Mouse (Mus musculus) layer of hippocampus, adult 18-20 months (tissue): Measurements from ENCODE around the gene Kcna3. TPM values are rescaled to one million over a fixed set of nuclear protein-coding genes. Genes with fewer than 3 reads are reported as not detected.

ENCODE experiments used
- DNase-seq, 2 experiments: peaks; one replicate each; pipeline ENCODE4 v3.0.0; 2022; ENCODE audit warnings: low spot score in 2 of 2
- long read RNA-seq: library from polyadenylated mRNA; stranded (forward); transcript quantifications from one replicate; pipeline ENCODE4 v2.0.0, GENCODE M21; 2021
- total RNA-seq, 2 experiments: library from RNA; stranded (reverse); gene quantifications; 2 replicates each; pipeline ENCODE4 v1.2.3; 2021

Gene Kcna3
- 10 to 100 TPM; 21.6 to 26.7 TPM for total RNA-seq
- long read RNA-seq, result 0 reads

DNA sequence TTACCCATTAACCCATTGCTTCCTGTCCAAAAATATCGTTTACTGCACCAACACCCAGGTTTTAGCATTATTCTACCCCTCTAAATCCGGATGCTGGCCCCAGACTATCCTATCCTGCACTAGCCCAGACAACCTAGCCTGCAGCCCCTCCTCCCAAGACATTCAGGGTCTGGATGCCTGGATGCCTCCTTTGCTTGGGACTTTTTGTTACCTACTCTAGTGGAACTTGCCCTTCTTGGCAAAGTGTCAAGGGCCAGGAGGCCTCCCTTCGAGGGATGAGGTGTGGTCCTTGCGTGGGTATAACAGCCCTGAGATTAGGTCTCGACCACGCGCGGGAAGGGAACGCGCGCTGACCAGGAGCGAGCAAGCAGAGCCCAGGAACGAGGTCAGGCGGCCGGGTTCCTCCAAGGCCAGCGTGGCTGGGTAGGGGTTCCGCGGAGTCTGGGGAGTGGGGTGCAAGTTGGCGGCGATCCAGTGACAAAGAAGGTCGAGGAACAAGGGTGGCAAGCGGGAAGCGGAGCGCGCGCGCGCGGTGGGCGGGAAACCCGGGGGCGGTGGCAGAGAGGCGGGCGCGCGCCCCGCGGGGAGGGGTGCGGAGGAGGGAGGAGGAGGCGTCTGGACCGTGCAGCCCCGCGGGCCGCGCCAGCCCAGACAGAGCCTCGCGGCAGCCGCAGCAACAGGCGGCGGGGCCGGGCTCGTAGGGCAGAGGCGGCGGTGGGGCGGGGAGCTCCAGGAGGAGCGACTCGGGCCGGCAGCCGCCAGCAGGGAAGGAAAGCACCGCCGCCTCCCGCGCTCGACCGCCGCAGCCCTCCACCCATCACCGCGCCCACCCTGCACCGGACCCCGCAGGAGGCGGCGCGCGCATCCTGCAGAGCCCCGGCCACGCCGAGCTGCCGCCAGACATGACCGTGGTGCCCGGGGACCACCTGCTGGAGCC, at the start of gene Kcna3:
Gene Kcna3, plus strand, starts transcription at position 649 of the 937 bp plus-strand sequence.
- peak; percentile 42 to 62 for DNase-seq

DNA sequence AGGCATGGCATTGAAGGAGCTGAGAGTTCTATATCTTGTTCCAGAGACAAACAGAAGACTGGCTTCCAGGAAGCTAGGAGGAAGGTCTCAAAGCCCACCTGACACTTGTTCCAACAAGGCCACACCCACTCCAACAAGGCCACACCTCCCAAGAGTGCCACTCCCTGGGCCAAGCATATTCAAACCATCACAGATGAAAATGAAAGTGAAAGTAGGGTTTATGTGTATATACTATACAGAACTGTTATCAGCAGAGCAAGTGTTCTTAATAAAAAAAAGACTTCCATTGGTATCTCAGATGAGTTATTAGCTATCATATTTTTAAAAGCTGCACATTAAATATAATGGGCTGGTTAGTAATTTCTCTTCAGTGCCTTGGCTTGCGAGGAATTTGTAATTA, 44.6 kb upstream of the Kcna3 start:
- no peak for DNase-seq

DNA sequence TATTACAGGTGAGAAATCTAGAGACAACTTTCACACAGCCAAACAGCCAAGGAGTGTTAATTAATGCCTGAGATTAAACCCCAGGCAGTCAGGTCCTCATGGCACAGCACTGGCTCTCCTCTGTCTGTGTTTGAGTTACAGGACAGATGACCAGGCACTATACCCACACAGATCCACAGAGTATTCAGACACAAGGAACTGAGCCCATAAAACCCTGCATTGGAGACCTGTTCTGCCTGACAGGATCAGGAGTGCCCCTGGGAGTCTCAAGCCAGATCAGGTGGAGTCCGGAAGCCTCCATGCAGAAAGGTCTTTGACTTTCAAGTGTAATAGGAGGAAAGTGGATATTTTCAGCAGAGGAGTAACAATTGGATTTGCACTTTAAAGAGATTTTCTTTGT, 40.6 kb upstream of the Kcna3 start:
- no peak for DNase-seq

DNA sequence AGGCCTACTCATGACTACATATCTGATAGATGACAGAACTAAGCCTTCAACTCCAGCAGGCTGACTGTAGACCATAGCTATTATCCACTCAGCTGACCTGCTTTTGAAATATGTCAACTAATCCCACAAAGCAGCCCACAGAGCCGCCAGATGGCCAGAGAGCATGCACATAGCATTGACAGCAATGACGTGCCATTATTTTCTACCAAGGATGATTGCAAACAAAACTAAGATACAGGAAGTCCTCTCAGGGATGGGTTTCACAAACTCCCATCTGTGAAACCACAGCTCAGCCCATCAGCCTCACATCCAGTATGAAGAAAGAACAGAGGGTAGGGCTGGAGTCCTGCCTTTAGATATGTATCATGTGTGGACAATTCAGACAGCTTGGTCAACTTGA, 39.8 kb upstream of the Kcna3 start:
- DNase-seq, result no peak

DNA sequence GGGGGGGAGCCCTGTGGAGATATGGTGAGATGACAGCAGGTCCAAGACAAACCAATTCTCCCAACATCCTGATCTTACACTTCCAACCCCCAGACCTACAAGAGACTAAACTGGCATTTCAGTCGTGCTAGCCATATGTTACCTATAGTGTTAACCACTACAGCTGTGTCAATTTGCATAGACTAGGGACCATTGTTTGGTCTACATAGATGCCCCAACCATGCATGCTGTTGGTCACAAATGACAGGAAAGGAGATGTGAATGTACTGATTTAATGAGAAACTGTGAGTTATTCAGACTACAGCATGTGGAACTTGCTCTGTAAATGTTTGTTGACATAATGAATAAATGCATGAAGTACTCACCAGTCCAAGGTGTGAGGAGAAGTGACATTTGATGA, 37.6 kb upstream of the Kcna3 start:
- DNase-seq, result no peak

DNA sequence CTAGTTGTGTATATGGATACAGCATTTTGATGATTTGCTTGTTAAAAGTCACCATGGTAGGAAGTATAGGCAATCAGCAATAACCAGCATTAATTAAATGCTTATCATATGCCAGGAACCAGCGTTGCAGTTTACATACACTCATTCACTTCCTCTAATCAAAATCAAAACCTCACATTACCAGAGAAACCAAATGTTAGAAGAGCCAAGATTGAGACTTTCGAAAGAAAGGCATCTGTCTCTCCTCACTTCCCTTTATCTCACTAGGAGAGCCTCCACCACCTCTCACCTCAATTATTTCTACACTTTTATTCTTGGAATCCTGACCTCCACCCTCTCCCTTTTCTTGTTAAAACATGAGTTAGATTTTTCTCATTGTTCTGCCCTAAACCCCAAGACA, 35.8 kb upstream of the Kcna3 start:
- DNase-seq, result no peak

DNA sequence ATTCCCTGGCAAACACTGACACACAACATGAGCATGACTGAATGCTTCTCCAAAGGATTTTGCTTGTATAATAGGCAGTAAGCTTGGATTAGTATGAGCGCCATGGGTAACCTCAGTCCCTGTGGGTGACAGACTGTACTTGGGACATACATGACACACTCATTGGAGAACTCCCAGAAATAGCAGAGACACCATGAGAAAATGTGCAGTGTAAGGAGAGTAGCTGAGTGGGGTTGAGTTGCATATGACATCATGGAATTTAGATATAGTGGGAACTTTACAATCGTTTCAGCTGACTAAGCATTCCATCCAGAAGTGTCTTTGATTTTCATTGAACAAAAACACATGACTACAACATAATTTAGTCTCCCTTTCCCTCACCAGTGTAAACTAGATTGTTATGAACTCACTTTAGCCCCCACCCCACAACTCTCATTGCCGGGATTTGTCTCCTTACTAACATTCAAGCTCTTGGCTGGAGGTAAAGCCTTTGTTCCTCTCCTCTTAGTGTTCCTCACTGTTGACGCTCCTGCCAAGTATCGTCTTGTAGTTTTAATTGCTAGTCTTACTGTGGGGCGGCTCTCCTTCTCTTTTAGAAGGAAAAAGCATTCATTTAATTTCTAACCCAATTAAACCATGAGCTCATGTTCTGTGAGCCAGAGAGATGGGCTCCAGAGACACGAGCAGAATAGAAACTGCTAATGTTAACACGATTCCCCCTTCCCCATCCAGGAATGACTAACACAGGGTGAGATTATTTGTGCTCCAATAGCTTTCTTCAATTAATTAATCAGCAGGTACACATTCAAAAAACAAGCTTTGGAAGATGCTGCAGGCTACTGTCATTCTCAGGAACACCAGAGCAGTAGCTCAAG, 33.5 kb upstream of the Kcna3 start:
- no peak for DNase-seq

DNA sequence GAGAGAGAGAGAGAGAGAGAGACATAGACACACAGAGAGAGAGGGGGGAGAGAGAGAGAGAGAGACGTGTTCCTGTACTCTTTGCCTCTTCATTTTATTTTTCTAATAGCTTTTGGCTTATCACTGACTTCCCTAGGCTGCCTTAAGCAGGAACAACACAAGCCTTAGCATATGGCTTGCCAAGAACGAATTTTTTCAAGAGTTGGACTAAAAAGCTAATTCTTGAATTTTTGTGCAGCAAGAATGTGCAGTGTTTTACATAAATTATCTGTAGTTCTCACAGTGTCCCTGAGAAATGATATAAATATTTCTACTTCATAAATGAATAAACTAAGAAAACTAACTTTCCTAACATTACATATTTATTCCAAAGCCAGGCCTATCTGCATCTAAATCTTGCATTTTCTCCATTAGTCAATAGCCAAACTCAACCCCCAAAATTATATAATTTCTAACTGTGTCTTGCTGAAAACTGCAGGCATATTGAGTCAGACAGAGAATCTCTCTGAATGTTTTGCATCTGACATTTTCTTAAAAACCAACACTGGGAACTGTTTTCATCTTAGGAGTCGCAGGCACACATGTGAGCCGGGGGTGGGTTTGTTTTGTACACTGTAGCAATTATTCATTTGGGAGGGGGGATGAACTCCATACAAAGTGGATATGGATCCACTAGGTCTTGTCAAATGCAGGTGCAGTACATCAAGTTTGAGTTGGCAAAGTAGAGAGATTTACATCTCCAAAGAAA, 26.5 kb upstream of the Kcna3 start:
- DNase-seq, result peak in 1 of 2 experiments; percentile 55

DNA sequence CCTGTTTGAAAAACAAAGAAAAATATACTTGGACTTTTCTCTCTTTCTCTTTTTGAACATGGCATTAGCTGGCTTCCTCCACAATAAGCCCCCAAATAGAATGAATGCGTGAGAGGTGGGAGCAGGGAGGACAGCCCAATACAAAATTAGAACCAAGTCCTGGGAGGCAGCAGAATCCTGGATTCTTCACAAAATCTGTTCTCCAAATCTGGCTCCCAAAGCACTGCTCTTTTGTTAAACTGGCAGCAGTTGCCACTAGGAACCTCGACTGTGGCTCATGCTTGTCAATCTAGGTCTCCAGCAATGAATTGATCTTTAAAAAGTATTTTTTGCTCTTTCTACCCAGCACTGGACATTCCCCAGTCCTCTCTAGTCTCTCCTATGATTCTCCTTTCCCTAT, 17.7 kb upstream of the Kcna3 start:
- peak; percentile 44 to 58 for DNase-seq

DNA sequence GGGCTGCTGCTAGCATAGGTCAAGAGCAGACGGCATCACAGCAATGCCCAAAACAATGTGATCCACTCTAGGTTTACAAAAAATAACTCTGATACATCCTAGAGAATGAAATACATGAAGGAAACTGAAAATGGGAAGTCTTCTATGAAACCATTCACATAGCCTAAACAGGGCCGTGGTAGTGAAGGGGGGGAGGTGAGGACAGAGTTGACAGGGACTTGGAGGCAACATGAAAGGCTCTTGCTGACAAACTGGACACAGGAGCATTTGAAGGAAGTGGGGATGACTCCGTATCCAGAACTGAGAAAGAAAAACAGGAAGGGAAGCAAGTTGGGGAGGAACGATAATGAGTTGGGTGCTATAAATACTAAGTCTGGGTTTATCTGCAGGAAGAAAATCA, 4.4 kb upstream of the Kcna3 start:
- no peak for DNase-seq

DNA sequence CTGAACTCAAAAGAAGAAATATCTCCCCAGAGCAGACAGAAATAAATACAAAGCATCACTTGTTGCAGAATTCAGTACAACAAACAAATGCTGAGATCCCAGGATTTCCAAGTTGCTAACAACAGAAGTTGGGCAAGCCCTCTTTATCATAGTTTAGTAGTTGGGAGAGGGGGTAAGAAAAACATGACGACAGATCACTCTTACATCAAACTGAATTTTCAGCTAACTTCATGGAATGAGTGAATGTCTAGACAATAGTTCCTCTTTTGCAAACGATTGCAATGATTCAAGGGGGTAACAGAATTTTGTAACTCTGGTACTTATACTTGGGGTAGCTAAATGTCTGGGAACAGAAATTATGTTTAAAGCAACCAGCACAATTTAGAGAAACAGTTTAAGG, 1.2 kb upstream of the Kcna3 start:
- no peak for DNase-seq

DNA sequence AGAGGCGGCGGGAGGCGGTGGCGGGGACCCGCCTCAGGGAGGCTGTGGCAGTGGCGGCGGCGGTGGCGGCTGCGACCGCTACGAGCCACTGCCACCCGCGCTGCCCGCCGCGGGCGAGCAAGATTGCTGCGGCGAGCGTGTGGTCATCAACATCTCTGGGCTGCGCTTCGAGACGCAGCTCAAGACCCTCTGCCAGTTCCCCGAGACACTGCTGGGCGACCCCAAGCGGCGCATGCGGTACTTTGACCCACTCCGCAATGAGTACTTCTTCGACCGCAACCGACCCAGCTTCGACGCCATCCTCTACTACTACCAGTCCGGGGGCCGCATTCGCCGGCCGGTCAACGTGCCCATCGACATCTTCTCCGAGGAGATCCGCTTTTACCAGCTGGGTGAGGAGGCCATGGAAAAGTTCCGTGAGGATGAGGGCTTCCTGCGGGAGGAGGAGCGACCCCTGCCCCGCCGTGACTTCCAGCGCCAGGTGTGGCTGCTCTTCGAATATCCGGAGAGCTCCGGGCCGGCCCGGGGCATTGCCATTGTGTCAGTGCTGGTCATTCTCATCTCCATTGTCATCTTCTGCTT, 580 bp downstream of the Kcna3 start:
- DNase-seq, result peak in 1 of 2 experiments; percentile 35

DNA sequence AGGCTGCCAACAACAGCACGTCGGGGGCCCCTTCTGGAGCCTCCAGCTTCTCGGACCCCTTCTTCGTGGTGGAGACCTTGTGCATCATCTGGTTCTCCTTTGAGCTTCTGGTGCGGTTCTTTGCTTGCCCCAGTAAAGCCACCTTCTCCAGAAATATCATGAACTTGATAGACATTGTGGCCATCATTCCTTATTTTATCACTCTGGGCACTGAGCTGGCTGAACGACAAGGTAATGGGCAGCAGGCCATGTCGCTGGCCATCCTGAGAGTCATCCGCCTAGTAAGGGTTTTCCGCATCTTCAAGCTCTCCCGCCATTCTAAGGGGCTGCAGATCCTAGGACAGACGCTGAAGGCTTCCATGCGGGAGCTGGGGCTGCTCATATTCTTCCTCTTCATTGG, 1.1 kb downstream of the Kcna3 start:
- DNase-seq, result peak in 1 of 2 experiments; percentile 10

DNA sequence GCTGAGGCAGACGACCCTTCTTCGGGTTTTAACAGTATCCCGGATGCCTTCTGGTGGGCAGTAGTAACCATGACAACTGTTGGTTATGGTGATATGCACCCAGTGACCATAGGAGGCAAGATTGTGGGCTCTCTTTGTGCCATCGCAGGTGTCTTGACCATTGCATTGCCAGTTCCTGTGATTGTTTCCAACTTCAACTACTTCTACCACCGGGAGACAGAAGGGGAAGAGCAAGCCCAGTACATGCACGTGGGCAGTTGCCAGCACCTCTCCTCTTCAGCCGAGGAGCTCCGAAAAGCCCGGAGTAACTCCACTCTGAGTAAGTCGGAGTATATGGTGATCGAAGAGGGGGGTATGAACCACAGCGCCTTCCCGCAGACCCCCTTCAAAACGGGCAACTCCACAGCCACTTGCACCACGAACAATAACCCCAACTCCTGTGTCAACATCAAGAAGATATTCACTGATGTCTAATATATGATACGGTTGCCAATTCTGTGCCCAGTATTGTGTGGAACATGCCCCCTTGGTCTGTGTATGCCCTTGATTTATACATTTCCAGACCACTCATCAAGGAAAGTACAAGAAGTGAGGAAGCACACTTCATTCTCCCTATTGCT, 1.7 kb downstream of the Kcna3 start:
- peak in 1 of 2 experiments; percentile 38 for DNase-seq

DNA sequence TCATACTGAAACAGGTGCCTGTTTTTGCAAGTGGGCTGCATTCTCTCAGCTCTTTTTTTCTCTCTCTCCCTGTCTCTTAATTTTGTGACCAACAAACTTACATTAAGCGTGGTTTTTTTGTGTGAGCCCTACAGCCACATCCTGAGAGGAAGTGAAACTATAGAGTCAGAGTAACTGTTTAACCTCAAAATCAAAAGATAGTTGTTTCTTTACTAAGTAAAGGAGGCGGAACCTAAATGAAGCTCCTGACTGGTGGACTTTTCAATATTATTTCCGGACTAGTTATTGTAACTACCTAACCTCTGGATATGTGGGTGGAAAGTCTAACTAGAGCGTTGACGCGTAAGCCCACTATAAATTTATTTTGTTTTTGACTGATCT, 2.2 kb downstream of the Kcna3 start:
- peak in 1 of 2 experiments; percentile 14 for DNase-seq

DNA sequence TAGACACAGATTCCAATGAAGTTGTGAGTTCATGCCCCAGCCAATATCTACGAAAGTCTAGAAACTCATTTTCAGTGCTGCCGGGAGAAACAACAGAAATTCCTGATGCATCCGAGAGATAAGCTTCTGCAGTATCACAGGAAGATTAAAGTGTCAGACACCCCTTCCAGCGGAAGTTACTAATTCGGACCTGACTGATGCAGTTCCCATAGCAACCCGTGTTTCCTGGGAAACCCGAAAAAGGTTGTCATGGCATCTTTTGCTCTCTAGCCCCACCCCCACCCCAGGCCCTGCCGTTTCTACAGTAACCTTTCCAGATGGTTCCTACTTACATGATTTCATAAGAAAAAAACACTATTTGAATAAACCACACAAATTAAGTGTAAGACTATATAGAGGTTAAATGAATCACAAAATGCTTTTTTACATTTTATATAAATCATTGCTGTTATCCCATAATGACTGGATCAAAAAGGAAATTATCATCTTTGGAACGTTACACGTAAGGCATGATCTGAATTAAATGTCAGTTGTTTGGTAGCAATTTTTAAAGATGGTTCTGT, 2.8 kb downstream of the Kcna3 start:
- peak; percentile 56 to 83 for DNase-seq

DNA sequence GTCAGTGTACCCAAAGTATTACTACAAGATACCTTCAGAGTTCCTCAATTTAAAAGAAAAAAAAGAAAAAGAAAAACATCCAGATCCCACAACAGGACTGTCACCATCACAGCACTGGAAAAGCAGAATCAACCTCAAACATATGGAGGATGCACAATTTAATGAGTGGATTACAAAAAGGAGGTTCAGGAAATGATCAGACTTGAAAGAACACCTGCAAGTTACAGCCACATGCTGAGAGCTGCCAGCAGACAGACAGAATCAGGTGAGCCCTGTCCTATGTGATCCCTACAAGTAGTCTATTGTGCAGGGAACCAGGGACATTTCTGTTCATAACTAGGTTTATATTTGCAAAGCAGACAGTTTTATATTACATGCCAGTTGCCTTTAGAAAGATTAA, 3.3 kb downstream of the Kcna3 start:
- DNase-seq, result peak in 1 of 2 experiments; percentile 13

DNA sequence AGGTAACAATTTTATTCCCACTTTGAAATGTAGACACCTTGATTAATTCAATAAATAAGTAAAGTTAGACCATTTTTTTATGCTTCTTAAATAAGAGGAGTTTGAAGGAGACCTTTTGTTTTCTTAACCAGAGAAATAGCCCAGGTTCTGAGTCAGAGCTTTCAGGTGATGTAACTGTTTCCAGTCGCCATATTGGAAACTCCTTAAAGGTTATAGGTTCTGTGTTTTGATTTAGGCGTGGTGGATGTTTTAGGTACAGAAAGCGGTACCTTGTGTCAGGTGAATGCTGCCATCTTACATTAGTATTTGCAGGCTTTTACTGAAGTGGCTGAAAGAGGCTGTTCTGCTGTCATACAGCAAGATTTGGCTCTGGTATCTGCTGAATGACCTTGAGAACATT, 4.4 kb downstream of the Kcna3 start:
- no peak for DNase-seq

DNA sequence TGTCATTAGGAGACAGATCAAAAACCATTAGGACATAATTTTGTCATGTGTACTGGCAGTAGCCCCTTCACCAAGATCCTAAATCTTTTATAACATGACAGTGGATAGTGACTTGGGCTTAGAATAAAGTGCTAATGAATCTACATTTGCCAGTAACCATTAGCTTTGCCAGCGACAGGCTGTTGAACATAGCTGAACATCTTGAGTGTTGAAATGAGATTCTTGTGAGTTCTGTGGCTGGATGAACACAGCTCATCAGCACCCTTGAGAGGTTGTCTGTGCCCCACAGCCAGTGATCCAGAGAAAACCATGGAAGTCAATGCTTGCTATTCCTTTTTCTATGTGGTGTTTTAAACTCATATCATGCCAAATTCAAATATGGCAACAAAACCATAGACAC, 5.7 kb downstream of the Kcna3 start:
- no peak for DNase-seq

DNA sequence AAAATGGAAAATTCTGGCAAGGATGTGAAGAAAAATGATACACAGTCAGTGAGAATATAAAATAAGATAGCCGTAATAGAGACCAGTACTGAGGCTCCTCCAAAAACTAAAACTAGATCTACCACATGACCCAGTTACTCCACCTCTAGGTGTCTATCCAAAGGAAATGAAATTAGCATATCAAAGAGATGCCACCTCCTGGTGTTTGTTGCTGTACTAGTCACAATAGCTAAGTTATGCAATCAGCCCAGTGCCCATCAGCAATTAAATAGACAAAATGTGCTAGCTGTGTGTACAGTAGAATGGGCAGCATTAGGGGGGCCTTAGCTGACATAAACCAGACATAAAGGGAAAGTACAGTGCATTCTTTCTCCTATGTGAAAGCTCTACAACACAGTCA, 25.5 kb downstream of the Kcna3 start:
- no peak for DNase-seq
